Mouse (Mus musculus) G1E (cell line): ENCODE data around the gene Cir1.

Experiments used
- CTCF ChIP-seq: IDR thresholded peaks from 2 replicates; pipeline ENCODE4 v1.5.1; 2012; ENCODE audit warnings: low read depth, low read length, inconsistent platforms, mixed read lengths
- GATA1 ChIP-seq: IDR thresholded peaks from 2 replicates; pipeline ENCODE4 v1.6.1; 2012; ENCODE audit warnings: borderline replicate concordance, low read length, inconsistent platforms, mixed read lengths
- TAL1 ChIP-seq: conservative IDR thresholded peaks from 2 replicates; pipeline ENCODE4 v1.6.1; 2012; ENCODE audit warnings: low read depth, low read length, inconsistent platforms, mixed read lengths

DNA sequence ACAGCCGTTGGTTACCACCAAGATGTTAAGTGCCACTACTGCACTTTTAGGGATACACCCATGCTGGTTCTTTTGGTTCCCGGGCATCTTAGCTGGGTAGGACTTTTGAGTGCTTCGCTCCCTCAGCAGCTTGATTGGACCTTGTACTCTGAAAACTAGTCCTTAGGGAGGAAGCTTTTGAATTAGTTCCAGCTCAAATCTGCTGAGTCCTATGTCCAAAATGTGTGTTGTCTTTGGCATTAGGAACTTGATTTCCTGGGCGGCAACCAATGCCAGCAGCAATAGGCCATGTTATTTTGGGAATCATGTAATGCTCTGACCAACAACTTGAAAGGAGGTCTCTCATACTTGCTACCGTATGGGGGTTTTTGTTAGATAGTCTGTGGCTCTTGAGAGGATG, 13.4 kb upstream of the Cir1 start:
- TF ChIP-seq CTCF, result no peak
- TF ChIP-seq GATA1, result no peak
- TF ChIP-seq TAL1, result no peak
